Mouse (Mus musculus) limb, embryonic 14.5 days (tissue): ENCODE data around the gene Fam240b. TPM values are rescaled to one million over a fixed set of nuclear protein-coding genes. Genes with fewer than 3 reads are reported as not detected.

Source experiments
- ATAC-seq: fragments of 200-750 bp; cut with Nextera tagmentation; 2 replicates; pipeline ENCODE4 v1.8.0; 2017; ENCODE audit warnings: low read depth, moderate number of reproducible peaks, moderate TSS enrichment; ENCODE audit not compliant: low FRiP score
- DNase-seq: peaks from one replicate; pipeline ENCODE4 v3.0.0-alpha.2; 2015; ENCODE audit warnings: low spot score
- H3K27ac ChIP-seq: fragments of 300-500 bp; sonication (generic); replicated peaks from 2 replicates; pipeline ENCODE4 v1.5.1; 2014; ENCODE audit warnings: low read depth, mild to moderate bottlenecking, low read length, moderate library complexity, mixed read lengths
- H3K27me3 ChIP-seq: fragments of 300-500 bp; sonication (generic); 2 replicates; pipeline ENCODE4 v1.6.1; 2014; ENCODE audit warnings: low read length, mixed read lengths; ENCODE audit not compliant: control insufficient read depth, insufficient read depth
- H3K36me3 ChIP-seq: fragments of 300-500 bp; sonication (generic); 2 replicates; pipeline ENCODE4 v1.6.1; 2014; ENCODE audit warnings: mild to moderate bottlenecking, low read length, moderate library complexity, mixed read lengths; ENCODE audit not compliant: control insufficient read depth, insufficient read depth
- H3K4me1 ChIP-seq: fragments of 300-500 bp; sonication (generic); 2 replicates; pipeline ENCODE4 v1.6.1; 2014; ENCODE audit warnings: antibody characterized with exemption, low read length, mixed read lengths; ENCODE audit not compliant: control insufficient read depth, insufficient read depth
- H3K4me2 ChIP-seq: fragments of 300-500 bp; sonication (generic); replicated peaks from 2 replicates; pipeline ENCODE4 v1.6.1; 2014; ENCODE audit warnings: low read depth, mild to moderate bottlenecking, low read length, moderate library complexity; ENCODE audit not compliant: severe bottlenecking
- H3K4me3 ChIP-seq: fragments of 300-500 bp; sonication (generic); replicated peaks from 2 replicates; pipeline ENCODE4 v1.5.1; 2014; ENCODE audit warnings: low read length
- H3K9ac ChIP-seq: fragments of 300-500 bp; sonication (generic); 2 replicates; pipeline ENCODE4 v1.6.1; 2014; ENCODE audit warnings: mild to moderate bottlenecking, low read depth, low read length, moderate library complexity; ENCODE audit not compliant: severe bottlenecking
- H3K9me3 ChIP-seq: fragments of 300-500 bp; sonication (generic); 2 replicates; pipeline ENCODE4 v1.6.1; 2016; ENCODE audit warnings: low read length; ENCODE audit not compliant: control insufficient read depth
- POLR2A ChIP-seq: fragments of 200-500 bp; IDR thresholded peaks from 2 replicates; pipeline ENCODE4 v1.8.0; 2012; ENCODE audit warnings: inconsistent platforms, mild to moderate bottlenecking, moderate library complexity, borderline replicate concordance; ENCODE audit not compliant: insufficient read depth, insufficient read length; ENCODE audit errors: extremely low read depth
- WGBS: fragments of 180-500 bp; shearing (Covaris S2); extraction: QIAGEN DNeasy Blood & Tissue Kit; methylation state at CpG from one replicate; pipeline ENCODE4 v1.1.7; 2014; 5-methylcytosine and 5-hydroxymethylcytosine counted together
- polyA plus RNA-seq, 2 experiments: library from polyadenylated mRNA; depleted of rRNA in 1 of 2; stranded (reverse) in 1 of 2; unstranded in 1 of 2; fragments of >200 nt; fragmentation: Nextera tagmentation in 1 of 2; extraction: Ambion mirVana in 1 of 2; gene quantifications; 2 replicates each; pipeline versions ENCODE4 v1.2.1 to v1.2.3; 2012 to 2014

Gene Fam240b
- polyA plus RNA-seq, 2 experiments: not detected

DNA sequence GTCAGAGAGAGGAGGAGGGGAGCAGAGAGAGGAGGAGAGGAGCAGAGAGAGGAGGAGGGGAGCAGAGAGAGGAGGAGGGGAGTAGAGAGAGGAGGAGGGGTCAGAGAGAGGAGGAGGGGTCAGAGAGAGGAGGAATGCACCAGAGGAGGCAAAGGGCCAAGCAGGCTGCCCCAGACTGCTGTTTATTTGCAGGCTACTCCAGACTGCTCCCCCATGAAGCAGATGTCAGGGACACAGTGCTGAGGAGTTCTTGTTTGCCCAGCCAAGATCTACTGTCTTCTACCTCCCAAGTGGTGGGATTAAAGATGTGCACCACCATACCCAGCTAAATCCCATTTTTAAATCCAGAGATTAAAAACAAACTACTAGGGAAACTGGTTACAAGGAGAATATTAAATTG, 9.8 kb upstream of the Fam240b start:
- H3K9me3 ChIP-seq: no peaks in the 10 kb centered on the region
- ATAC-seq (no peak), DNase-seq (no peak)
- H3K9ac ChIP-seq: no peak overlapping the region
- no peak overlapping the region for H3K27ac ChIP-seq
- H3K27me3 ChIP-seq: no peaks in the 10 kb centered on the region
- no peak for TF ChIP-seq POLR2A
- H3K36me3 ChIP-seq: no peaks in the 10 kb centered on the region
- H3K4me1 ChIP-seq: no peaks in the 10 kb centered on the region
- H3K4me3 ChIP-seq: no peak overlapping the region
- no peak overlapping the region for H3K4me2 ChIP-seq

DNA sequence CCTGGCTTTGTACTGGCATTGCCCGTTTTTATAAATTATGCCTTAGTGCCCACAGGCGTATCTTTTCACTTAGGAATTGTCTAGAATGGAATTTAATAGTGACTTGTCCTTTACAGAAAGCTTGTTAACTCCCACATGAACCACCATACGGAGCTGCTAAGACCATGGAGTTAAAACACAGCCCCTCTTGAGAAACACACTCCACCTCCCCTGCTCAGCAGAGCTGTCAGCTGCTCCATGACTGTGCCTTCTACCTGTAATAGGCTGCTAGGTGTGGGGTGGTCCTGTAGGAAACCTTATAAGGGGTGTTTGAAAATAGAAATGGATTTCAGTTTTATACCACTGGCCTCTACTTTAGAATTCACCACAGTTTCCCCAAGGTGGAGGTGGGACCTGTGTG, 5.2 kb upstream of the Fam240b start:
- no peak for TF ChIP-seq POLR2A
- no peak overlapping the region for H3K9ac ChIP-seq
- H3K4me1 ChIP-seq: no peaks in the 10 kb centered on the region
- DNase-seq (no peak), ATAC-seq (0 out of 2 replicates have a peak, but pooled peaks have one; percentile 47)
- 32% methylated on average over 3 of the region's 3 CpGs for WGBS
- no peak overlapping the region for H3K4me2 ChIP-seq
- H3K4me3 ChIP-seq: no peak overlapping the region
- no peaks in the 10 kb centered on the region for H3K9me3 ChIP-seq
- H3K27ac ChIP-seq: no peak overlapping the region
- H3K27me3 ChIP-seq: no peaks in the 10 kb centered on the region
- H3K36me3 ChIP-seq: no peaks in the 10 kb centered on the region

DNA sequence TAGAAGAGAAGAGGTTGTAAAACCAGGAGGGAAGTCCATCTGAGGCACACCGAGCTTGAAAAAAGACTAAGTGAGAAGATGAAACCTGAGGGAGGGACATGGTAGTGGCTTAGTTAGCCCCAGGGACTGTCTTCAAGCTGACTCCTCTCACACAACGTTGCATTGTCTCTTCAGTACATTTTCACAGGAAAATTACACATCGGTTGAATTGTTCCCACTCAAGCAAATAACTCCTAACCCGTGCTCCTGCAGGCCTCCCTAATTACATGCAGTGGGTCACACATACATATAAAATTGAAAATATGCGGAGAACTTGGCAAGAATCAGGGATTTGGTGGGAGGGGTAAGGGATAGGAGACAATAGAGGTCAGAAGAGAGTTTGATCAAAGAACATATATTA, 4.0 kb downstream of the Fam240b start:
- no peak for TF ChIP-seq POLR2A
- no peak overlapping the region for H3K4me2 ChIP-seq
- H3K27ac ChIP-seq: no peak overlapping the region
- DNase-seq (no peak), ATAC-seq (no peak)
- no peak overlapping the region for H3K9ac ChIP-seq
- H3K9me3 ChIP-seq: no peaks in the 10 kb centered on the region
- 30% methylated on average over 5 of the region's 5 CpGs for WGBS
- no peaks in the 10 kb centered on the region for H3K36me3 ChIP-seq
- H3K4me3 ChIP-seq: no peak overlapping the region
- H3K27me3 ChIP-seq: no peaks in the 10 kb centered on the region
- H3K4me1 ChIP-seq: no peaks in the 10 kb centered on the region

DNA sequence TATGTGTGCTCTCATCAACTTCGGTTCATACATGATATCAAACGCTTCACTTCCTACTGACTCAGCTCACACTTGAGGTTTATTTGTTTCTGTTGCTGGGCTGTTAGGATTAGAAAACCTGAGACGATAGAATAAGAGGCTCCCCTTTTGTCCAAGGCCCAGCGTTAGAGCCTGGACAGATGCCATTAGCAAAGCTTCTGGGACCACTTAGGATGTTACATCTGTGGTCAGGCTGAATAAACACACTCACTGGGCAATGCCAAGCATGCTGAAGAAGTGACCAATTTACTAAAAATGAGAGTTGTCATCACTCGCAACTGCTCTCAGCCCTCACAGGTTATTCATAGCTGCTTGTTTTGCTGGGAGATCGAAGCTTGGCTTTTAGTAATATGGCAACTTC, 7.7 kb downstream of the Fam240b start:
- Histone ChIP-seq H3K4me2 (no peak overlapping the region), H3K27me3 (no peaks in the 10 kb centered on the region), H3K4me3 (no peak overlapping the region), H3K9me3 (no peaks in the 10 kb centered on the region), H3K4me1 (no peaks in the 10 kb centered on the region), H3K9ac (no peak overlapping the region), H3K27ac (no peak overlapping the region), H3K36me3 (no peaks in the 10 kb centered on the region)
- no peak for ATAC-seq
- 80% methylated on average over 6 of the region's 6 CpGs for WGBS
- DNase-seq: no peak
- no peak for TF ChIP-seq POLR2A

DNA sequence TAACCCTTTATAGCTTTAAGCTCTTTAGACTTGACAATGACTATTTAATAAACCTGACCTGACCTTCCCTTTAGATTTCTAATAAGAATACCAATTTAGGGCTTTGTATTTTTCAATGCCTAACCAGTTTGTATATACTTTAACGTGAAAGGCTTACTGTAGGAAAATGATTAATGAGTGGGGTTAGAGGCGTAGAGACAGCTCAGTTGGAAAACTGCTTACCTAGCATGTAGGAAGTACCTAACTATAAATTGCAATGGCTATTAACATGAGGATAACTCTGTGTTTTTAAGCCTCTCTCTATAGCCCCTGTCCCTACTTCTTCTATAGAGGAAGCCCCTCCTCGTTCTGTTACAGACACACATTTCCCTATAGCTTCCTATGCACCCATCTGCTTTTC, 17.6 kb downstream of the Fam240b start:
- 66% methylated on average over 3 of the region's 3 CpGs for WGBS
- Histone ChIP-seq H3K27me3 (no peaks in the 10 kb centered on the region), H3K9ac (no peak overlapping the region), H3K4me3 (no peak overlapping the region), H3K4me2 (no peak overlapping the region), H3K36me3 (no peaks in the 10 kb centered on the region), H3K4me1 (no peaks in the 10 kb centered on the region), H3K9me3 (no peaks in the 10 kb centered on the region), H3K27ac (no peak overlapping the region)
- ATAC-seq (no peak), DNase-seq (no peak)
- no peak for TF ChIP-seq POLR2A

DNA sequence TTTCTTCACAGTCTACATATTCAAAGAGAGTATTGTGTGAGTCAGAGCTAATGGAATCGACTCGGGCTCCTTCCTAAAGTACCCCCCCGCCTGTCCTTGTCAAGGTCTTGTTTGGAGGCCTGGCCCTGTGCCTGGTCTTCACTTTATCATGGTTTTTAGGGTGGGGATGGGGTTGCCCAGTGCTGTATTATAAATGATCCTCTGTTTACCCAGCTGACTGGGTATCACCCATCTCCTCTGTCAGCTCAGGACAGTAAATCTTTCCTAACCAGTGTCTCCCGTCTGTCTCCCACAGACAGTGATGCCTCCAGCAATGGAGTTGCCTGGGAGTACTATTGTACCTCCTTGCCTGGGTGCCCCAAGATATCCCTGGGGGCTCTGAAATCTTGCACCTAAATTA, 19.6 kb downstream of the Fam240b start:
- 64% methylated on average over 4 of the region's 4 CpGs for WGBS
- no peaks in the 10 kb centered on the region for H3K36me3 ChIP-seq
- H3K4me2 ChIP-seq: no peak overlapping the region
- H3K27ac ChIP-seq: no peak overlapping the region
- H3K4me1 ChIP-seq: no peaks in the 10 kb centered on the region
- no peak overlapping the region for H3K4me3 ChIP-seq
- H3K9me3 ChIP-seq: no peaks in the 10 kb centered on the region
- H3K9ac ChIP-seq: no peak overlapping the region
- no peak for ATAC-seq
- DNase-seq: no peak
- H3K27me3 ChIP-seq: no peaks in the 10 kb centered on the region
- TF ChIP-seq POLR2A: no peak
